Mouse (Mus musculus) testis, adult 2 months (tissue): Measurements from ENCODE around the gene Tbc1d2.

Experiments used
- CTCF ChIP-seq: fragments of 200-500 bp; IDR thresholded peaks from 2 replicates; pipeline ENCODE4 v1.5.1; 2012; ENCODE audit warnings: low read depth, mild to moderate bottlenecking, inconsistent platforms, low read length, moderate library complexity; ENCODE audit not compliant: control insufficient read depth, insufficient read depth, insufficient replicate concordance
- POLR2A ChIP-seq: fragments of 200-500 bp; IDR thresholded peaks from 2 replicates; pipeline ENCODE4 v1.6.1; 2012; ENCODE audit warnings: low read depth, mild to moderate bottlenecking, inconsistent platforms, low read length, moderate library complexity; ENCODE audit not compliant: control insufficient read depth

GRCm38 (mm10) chr4:46634881-46635280, 15.1 kb downstream of the Tbc1d2 start:
- TF ChIP-seq POLR2A (no peak), CTCF (no peak)
